Mouse (Mus musculus): ENCODE data around the gene Krt18. TPM values are rescaled to one million over a fixed set of nuclear protein-coding genes. Genes with fewer than 3 reads are reported as not detected.

The Krt18 gene
- polyA plus RNA-seq, 1 experiment from 2014 or later = 4.4 TPM

GRCm38 (mm10) chr15:102049871-102050270 lies 21.9 kb downstream of the Krt18 start:
- H3K4me3 ChIP-seq (replicated peaks; ENCODE audit: low read length) = no peak overlapping the region
- no peaks in the 10 kb centered on the region for H3K27me3 ChIP-seq (replicated peaks; ENCODE audit: control insufficient read depth, insufficient read depth, low read length)
- no peak overlapping the region for H3K4me2 ChIP-seq (ENCODE audit: low read length)
- no peak for ATAC-seq
- H3K9ac ChIP-seq (replicated peaks; ENCODE audit: low read depth, low read length) = no peak overlapping the region
- no peaks in the 10 kb centered on the region for H3K4me1 ChIP-seq (replicated peaks; ENCODE audit: control insufficient read depth, insufficient read depth, low read length)
- H3K9me3 ChIP-seq (ENCODE audit: control insufficient read depth, low read length) = no peaks in the 10 kb centered on the region
- no peak overlapping the region for H3K27ac ChIP-seq (ENCODE audit: low read length)
- no peaks in the 10 kb centered on the region for H3K36me3 ChIP-seq (ENCODE audit: control insufficient read depth, insufficient read depth)

- ATAC-seq = peak; percentile 91
- peak overlapping the region; percentile 58 for H3K4me3 ChIP-seq (replicated peaks; ENCODE audit: low read length)
- H3K27ac ChIP-seq (ENCODE audit: low read length) = peak overlapping the region; percentile 62
- H3K9me3 ChIP-seq (ENCODE audit: control insufficient read depth, low read length) = no peaks in the 10 kb centered on the region
- under 1% methylated on average over 27 of the region's 33 CpGs for WGBS
- peak overlapping the region; percentile 73 for H3K4me2 ChIP-seq (ENCODE audit: low read length)
- H3K36me3 ChIP-seq (ENCODE audit: control insufficient read depth, insufficient read depth) = no peaks in the 10 kb centered on the region
- no peaks in the 10 kb centered on the region for H3K27me3 ChIP-seq (replicated peaks; ENCODE audit: control insufficient read depth, insufficient read depth, low read length)
- H3K9ac ChIP-seq (replicated peaks; ENCODE audit: low read depth, low read length) = peak overlapping the region; percentile 78
- no peaks in the 10 kb centered on the region for H3K4me1 ChIP-seq (replicated peaks; ENCODE audit: control insufficient read depth, insufficient read depth, low read length)
Measured at GRCm38 (mm10) chr15:102051920-102052683, 24.1 kb downstream of the Krt18 start.

DNA sequence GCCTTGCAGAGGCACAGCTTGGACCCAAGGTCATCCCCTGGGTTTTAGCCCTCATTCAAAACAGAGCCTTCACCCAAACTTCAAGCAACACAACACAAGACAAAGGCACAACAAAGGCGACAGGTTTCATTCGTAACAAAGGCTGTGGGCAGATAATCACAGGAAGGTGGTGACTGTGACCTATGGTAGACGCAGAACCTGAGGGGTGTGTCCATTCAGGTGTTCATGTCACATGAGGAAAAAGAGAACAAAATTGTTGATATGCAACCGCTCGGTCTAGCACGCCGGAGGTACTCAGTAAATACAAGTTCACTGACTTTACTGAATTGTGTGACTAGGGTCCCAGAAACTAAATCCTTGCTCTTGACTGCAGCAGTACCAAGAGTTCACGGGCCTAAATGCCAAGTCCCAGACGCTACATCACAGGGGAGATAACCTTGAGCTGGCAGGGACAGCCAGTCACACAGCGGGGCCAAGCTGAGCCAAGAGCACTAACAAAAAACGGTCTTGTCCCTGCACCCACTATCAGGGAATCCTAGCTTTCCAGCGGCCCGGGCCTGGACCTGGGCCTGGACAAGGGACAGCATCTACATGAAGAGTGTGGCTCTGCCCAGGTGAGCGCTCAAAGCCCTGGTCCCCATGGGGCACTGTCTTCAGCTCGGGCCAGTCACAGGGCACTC lies 28.7 kb downstream of the Krt18 start:
- no peak for ATAC-seq
- no peaks in the 10 kb centered on the region for H3K9me3 ChIP-seq (ENCODE audit: control insufficient read depth, low read length)
- no peaks in the 10 kb centered on the region for H3K4me1 ChIP-seq (replicated peaks; ENCODE audit: control insufficient read depth, insufficient read depth, low read length)
- no peak overlapping the region for H3K4me2 ChIP-seq (ENCODE audit: low read length)
- no peaks in the 10 kb centered on the region for H3K27me3 ChIP-seq (replicated peaks; ENCODE audit: control insufficient read depth, insufficient read depth, low read length)
- no peak overlapping the region for H3K27ac ChIP-seq (ENCODE audit: low read length)
- H3K4me3 ChIP-seq (replicated peaks; ENCODE audit: low read length) = no peak overlapping the region
- no peaks in the 10 kb centered on the region for H3K36me3 ChIP-seq (ENCODE audit: control insufficient read depth, insufficient read depth)
- 88% methylated on average over 15 of the region's 15 CpGs for WGBS
- no peak overlapping the region for H3K9ac ChIP-seq (replicated peaks; ENCODE audit: low read depth, low read length)

GRCm38 (mm10) chr15:102065661-102066325 lies 37.8 kb downstream of the Krt18 start:
- Histone ChIP-seq H3K9me3 (ENCODE audit: control insufficient read depth, low read length) (no peaks in the 10 kb centered on the region), H3K27me3 (replicated peaks; ENCODE audit: control insufficient read depth, insufficient read depth, low read length) (peaks cover 13% of the 10 kb centered on the region; the same call in 1 of the 2 replicates), H3K9ac (replicated peaks; ENCODE audit: low read depth, low read length) (no peak overlapping the region), H3K4me2 (ENCODE audit: low read length) (no peak overlapping the region), H3K36me3 (ENCODE audit: control insufficient read depth, insufficient read depth) (no peaks in the 10 kb centered on the region), H3K4me1 (replicated peaks; ENCODE audit: control insufficient read depth, insufficient read depth, low read length) (no peaks in the 10 kb centered on the region), H3K4me3 (replicated peaks; ENCODE audit: low read length) (no peak overlapping the region), H3K27ac (ENCODE audit: low read length) (no peak overlapping the region)
- WGBS = 4% methylated on average over 20 of the region's 20 CpGs
- ATAC-seq = peak; percentile 88

DNA sequence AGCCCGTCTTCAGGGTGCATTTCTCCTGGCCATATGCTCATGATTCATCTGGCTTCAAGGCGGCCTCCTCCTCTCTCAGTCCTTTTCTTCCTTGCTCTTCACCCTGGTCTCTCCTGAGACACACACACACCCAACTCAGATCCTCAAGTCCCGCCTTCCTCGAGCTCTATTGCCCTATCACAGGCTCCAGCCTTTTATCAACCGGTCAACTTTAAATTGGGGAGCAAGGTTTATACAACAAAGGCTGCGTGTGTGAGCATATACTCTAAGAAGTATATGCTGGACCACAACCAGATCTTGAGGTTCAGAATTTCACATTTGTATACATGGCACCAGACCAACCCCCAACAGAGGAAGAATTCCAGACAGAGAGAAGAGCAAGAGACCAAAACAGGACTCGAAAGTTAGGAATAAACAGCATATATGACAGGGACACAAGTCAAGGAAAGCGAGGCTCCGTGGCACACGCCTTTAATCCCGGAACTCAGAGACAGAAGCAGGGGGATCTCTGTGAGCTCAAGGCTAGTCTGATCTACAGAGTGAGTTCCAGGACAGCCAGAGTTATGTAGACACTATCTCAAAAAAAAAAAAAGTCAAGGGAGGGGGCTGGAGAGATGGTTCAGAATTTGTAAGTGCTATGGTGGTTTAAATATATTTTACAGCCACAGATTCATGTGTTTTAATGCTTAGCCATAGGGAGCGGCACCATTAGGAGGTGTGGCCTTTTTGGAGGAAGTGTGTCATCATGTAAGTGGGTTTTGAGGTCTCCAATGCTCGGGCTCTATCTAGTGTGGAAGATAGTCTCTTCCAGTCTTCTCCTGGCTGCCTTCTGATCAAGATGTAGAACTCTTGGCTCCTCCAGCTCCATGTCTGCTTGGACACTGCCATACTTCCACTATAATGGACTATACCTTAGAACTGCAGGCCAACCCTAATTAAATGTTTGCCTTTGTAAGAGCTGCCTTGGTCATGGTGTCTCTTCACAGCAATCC lies 42.8 kb downstream of the Krt18 start:
- 76% methylated on average over 13 of the region's 13 CpGs for WGBS
- ATAC-seq = no peak
- H3K27me3 ChIP-seq (replicated peaks; ENCODE audit: control insufficient read depth, insufficient read depth, low read length) = peaks cover 13% of the 10 kb centered on the region; the same call in 1 of the 2 replicates
- no peak overlapping the region for H3K27ac ChIP-seq (ENCODE audit: low read length)
- no peaks in the 10 kb centered on the region for H3K9me3 ChIP-seq (ENCODE audit: control insufficient read depth, low read length)
- no peaks in the 10 kb centered on the region for H3K36me3 ChIP-seq (ENCODE audit: control insufficient read depth, insufficient read depth)
- H3K4me1 ChIP-seq (replicated peaks; ENCODE audit: control insufficient read depth, insufficient read depth, low read length) = peaks cover 17% of the 10 kb centered on the region
- no peak overlapping the region for H3K4me3 ChIP-seq (replicated peaks; ENCODE audit: low read length)
- H3K9ac ChIP-seq (replicated peaks; ENCODE audit: low read depth, low read length) = no peak overlapping the region
- no peak overlapping the region for H3K4me2 ChIP-seq (ENCODE audit: low read length)

DNA sequence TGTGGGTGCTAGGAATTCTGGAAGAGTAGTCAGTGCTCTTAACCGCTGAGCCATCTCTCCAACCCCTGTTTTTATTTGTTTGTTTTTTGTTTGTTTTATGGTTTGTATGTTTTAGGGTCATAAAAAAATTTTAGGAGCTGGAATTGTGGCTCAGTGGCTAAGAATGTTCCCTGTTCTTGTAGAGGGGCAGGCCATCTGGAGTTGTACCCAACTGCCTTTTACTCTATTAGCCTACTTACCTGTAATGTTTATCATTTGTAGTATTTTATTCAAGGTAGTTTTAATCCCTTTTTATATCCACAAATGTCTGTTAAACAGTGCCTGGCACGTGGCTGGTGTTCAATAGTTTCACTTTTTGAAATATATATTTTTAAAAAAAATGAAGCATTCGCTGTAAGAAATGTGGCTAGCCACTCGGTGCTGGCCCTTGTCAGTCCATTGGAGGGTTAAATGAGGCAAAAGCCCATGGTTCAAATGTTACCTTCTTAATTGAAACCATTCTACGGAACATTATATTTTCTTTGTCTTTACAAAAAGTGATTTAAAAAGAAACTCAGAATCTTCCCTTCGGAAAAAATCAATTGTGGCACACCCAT lies 45.1 kb downstream of the Krt18 start:
- Histone ChIP-seq H3K4me2 (ENCODE audit: low read length) (peak overlapping the region; percentile 63), H3K9ac (replicated peaks; ENCODE audit: low read depth, low read length) (peak overlapping the region; percentile 95), H3K36me3 (ENCODE audit: control insufficient read depth, insufficient read depth) (no peaks in the 10 kb centered on the region), H3K4me1 (replicated peaks; ENCODE audit: control insufficient read depth, insufficient read depth, low read length) (peaks cover 20% of the 10 kb centered on the region), H3K27ac (ENCODE audit: low read length) (peak overlapping the region; percentile 53), H3K4me3 (replicated peaks; ENCODE audit: low read length) (peak overlapping the region; percentile 89), H3K9me3 (ENCODE audit: control insufficient read depth, low read length) (no peaks in the 10 kb centered on the region), H3K27me3 (replicated peaks; ENCODE audit: control insufficient read depth, insufficient read depth, low read length) (peaks cover 6% of the 10 kb centered on the region; the same call in 1 of the 2 replicates)
- 15% methylated on average over 6 of the region's 6 CpGs for WGBS
- ATAC-seq = peak; percentile 9

- ATAC-seq = peak; percentile 94
Measured at GRCm38 (mm10) chr15:102073559-102074069, 45.6 kb downstream of the Krt18 start, which contains the start of gene Eif4b. Gene Eif4b (plus strand): TSS chr15:102073773.

DNA sequence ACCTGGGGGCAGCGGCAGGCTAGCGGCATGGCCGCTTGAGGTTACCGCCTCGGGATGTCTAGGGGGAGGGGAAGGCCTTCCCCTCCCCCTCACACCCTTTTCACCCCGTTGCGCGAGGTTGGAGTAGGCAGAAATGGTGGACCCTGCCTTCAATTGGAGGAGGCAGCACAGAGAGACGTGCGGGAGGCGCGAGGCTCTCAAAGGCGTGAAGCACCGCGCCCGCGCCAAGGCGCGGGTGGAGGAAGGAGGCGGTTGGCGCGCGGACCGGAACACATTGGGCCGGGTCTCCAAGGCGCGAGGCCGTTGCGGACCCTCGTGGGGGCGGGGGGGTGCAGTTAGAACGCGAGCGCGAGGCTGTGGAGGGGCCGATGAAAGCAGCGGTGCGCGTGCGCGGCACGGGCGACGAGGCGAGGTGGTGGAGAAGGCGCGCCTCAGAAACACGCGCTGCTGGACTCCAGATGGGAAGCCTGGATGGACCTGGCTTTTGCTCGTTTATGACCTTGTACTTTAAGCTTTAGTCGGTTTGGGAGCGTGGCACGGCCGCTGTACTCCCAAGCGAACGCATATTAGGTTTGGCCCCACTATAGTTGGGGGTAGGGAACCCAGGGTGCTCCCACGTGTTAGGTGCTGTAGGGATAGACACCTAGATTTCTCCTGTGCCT lies 46.2 kb downstream of the Krt18 start:
- H3K4me1 ChIP-seq (replicated peaks; ENCODE audit: control insufficient read depth, insufficient read depth, low read length) = peaks cover 20% of the 10 kb centered on the region
- H3K9me3 ChIP-seq (ENCODE audit: control insufficient read depth, low read length) = no peaks in the 10 kb centered on the region
- peak overlapping the region; percentile 81 for H3K4me2 ChIP-seq (ENCODE audit: low read length)
- H3K36me3 ChIP-seq (ENCODE audit: control insufficient read depth, insufficient read depth) = no peaks in the 10 kb centered on the region
- H3K4me3 ChIP-seq (replicated peaks; ENCODE audit: low read length) = peak overlapping the region; percentile 89
- peaks cover 5% of the 10 kb centered on the region; the same call in 1 of the 2 replicates for H3K27me3 ChIP-seq (replicated peaks; ENCODE audit: control insufficient read depth, insufficient read depth, low read length)
- peak overlapping the region; percentile 94 for H3K27ac ChIP-seq (ENCODE audit: low read length)
- H3K9ac ChIP-seq (replicated peaks; ENCODE audit: low read depth, low read length) = peak overlapping the region; percentile 95
- peak; percentile 51 for ATAC-seq
- WGBS = under 1% methylated on average over 56 of the region's 57 CpGs

More at GRCm38 (mm10) chr15:102073559-102074069, 45.6 kb downstream of the Krt18 start, which contains the start of gene Eif4b:
- H3K9ac ChIP-seq (replicated peaks; ENCODE audit: low read depth, low read length) = peak within 1 kb of the TSS; percentile 95
- no peaks in the 10 kb centered on the region for H3K9me3 ChIP-seq (ENCODE audit: control insufficient read depth, low read length)
- H3K4me3 ChIP-seq (replicated peaks; ENCODE audit: low read length) = peak within 1 kb of the TSS; percentile 89
- peak within 1 kb of the TSS; percentile 94 for H3K27ac ChIP-seq (ENCODE audit: low read length)
- peaks cover 5% of the 10 kb centered on the region; the same call in 1 of the 2 replicates for H3K27me3 ChIP-seq (replicated peaks; ENCODE audit: control insufficient read depth, insufficient read depth, low read length)
- H3K36me3 ChIP-seq (ENCODE audit: control insufficient read depth, insufficient read depth) = no peaks in the 10 kb centered on the region
- peaks cover 20% of the 10 kb centered on the region for H3K4me1 ChIP-seq (replicated peaks; ENCODE audit: control insufficient read depth, insufficient read depth, low read length)
- WGBS = under 1% methylated on average over 58 of the region's 58 CpGs
- peak within 1 kb of the TSS; percentile 81 for H3K4me2 ChIP-seq (ENCODE audit: low read length)
